Mouse (Mus musculus) neural tube, postnatal 0 days (tissue): ENCODE measurements around the gene Ifi204. TPM values are rescaled to one million over a fixed set of nuclear protein-coding genes. Genes with fewer than 3 reads are reported as not detected.

Experiments
- polyA plus RNA-seq: library from polyadenylated mRNA; unstranded; fragments of >200 nt; fragmentation: Nextera tagmentation; extraction: Ambion mirVana; gene quantifications from 2 replicates; pipeline ENCODE4 v1.2.1, GENCODE M21; 2015

The Ifi204 gene
- polyA plus RNA-seq = 1.4 and 1.5 TPM in 2 replicates

GRCm38 (mm10) chr1:173766848-173767617, at the start of gene Ifi204:
Gene Ifi204 (minus strand): TSS chr1:173766943.

GRCm38 (mm10) chr1:173741656-173742055, 25.1 kb downstream of the Ifi204 start, which contains the start of gene Ifi207:
Gene Ifi207 (minus strand): TSS chr1:173741747.

Other genes starting within 250 kb of the Ifi204 start
- gene Ifi214, start 231.0 kb downstream of the Ifi204 start, polyA plus RNA-seq = not detected in 2 replicates
- 0.24 TPM in 1 of 2 replicates, not detected in the other for gene Ifi213, start 167.7 kb downstream of the Ifi204 start, polyA plus RNA-seq
- 0.12 and 0.27 TPM in 2 replicates for gene Ifi209, start 136.0 kb downstream of the Ifi204 start, polyA plus RNA-seq
- gene Ifi208, start 93.3 kb downstream of the Ifi204 start, polyA plus RNA-seq = not detected in 2 replicates
- gene Ifi207, start 25.2 kb downstream of the Ifi204 start, polyA plus RNA-seq = 0.41 and 0.61 TPM in 2 replicates
- 0.77 and 0.89 TPM in 2 replicates for gene Ifi211, start 146.1 kb upstream of the Ifi204 start, polyA plus RNA-seq
- 2.5 TPM in 2 replicates for gene Mndal, start 175.5 kb upstream of the Ifi204 start, polyA plus RNA-seq
- 0.94 and 2.3 TPM in 2 replicates for gene Ifi203, start 175.7 kb upstream of the Ifi204 start, polyA plus RNA-seq
- not detected in 2 replicates for gene Ifi202b, start 215.8 kb upstream of the Ifi204 start, polyA plus RNA-seq